Mouse (Mus musculus) ovary, postnatal 10 days (tissue): ENCODE measurements at regions not wholly inside any gene's neighbourhood (a gene's known extent, or its start where the extent isn't known, plus 50 kb on each side); places are given as distances from the start of the nearest gene placed in this dataset.

Source experiments
- DNase-seq: peaks from one replicate; pipeline ENCODE4 v3.0.0; 2022; ENCODE audit warnings: low spot score

GRCm38 (mm10) chr4:127756238-127756637 is 214.5 kb downstream of the CK137956 start:
- DNase-seq, result no peak

- DNase-seq, result no peak
Observed at GRCm38 (mm10) chr4:127750781-127751180, 220.0 kb downstream of the CK137956 start.

GRCm38 (mm10) chr4:127747876-127748275 is 222.9 kb downstream of the CK137956 start:
- DNase-seq, result no peak

GRCm38 (mm10) chr4:127736781-127737180 is 234.0 kb downstream of the CK137956 start:
- no peak for DNase-seq

- DNase-seq, result no peak
Observed at GRCm38 (mm10) chr4:127736151-127736550, 234.6 kb downstream of the CK137956 start.

GRCm38 (mm10) chr4:127734641-127735040 is 236.1 kb downstream of the CK137956 start:
- DNase-seq, result no peak

- DNase-seq, result no peak
Observed at GRCm38 (mm10) chr4:127718661-127719060, 252.1 kb downstream of the CK137956 start.

GRCm38 (mm10) chr4:127712274-127712673 is 258.5 kb downstream of the CK137956 start:
- no peak for DNase-seq

- DNase-seq, result no peak
Observed at GRCm38 (mm10) chr4:127710816-127711215, 259.9 kb downstream of the CK137956 start.

GRCm38 (mm10) chr4:127709746-127710145 is 261.0 kb downstream of the CK137956 start:
- DNase-seq, result no peak

GRCm38 (mm10) chr4:127708186-127708585 is 262.6 kb downstream of the CK137956 start:
- DNase-seq, result no peak

GRCm38 (mm10) chr4:127707126-127707525 is 263.6 kb downstream of the CK137956 start:
- DNase-seq, result no peak

GRCm38 (mm10) chr4:127701651-127702050 is 269.1 kb downstream of the CK137956 start:
- no peak for DNase-seq

GRCm38 (mm10) chr4:127689986-127690385 is 280.8 kb downstream of the CK137956 start:
- no peak for DNase-seq

- no peak for DNase-seq
Observed at GRCm38 (mm10) chr4:127685021-127685420, 285.7 kb downstream of the CK137956 start.

- DNase-seq, result no peak
Observed at GRCm38 (mm10) chr4:127679391-127679790, 291.4 kb downstream of the CK137956 start.

GRCm38 (mm10) chr4:127678437-127678836 is 292.3 kb downstream of the CK137956 start:
- no peak for DNase-seq

GRCm38 (mm10) chr4:127675745-127676315 is 294.9 kb downstream of the CK137956 start:
- no peak for DNase-seq

GRCm38 (mm10) chr4:127659950-127660349 is 302.0 kb upstream of the Gjb5 start:
- DNase-seq, result no peak

GRCm38 (mm10) chr4:127651601-127652000 is 293.6 kb upstream of the Gjb5 start:
- no peak for DNase-seq

GRCm38 (mm10) chr4:127648011-127648410 is 290.0 kb upstream of the Gjb5 start:
- no peak for DNase-seq

- DNase-seq, result no peak
Observed at GRCm38 (mm10) chr4:127647189-127647588, 289.2 kb upstream of the Gjb5 start.

- no peak for DNase-seq
Observed at GRCm38 (mm10) chr4:127640251-127641085, 282.5 kb upstream of the Gjb5 start.

GRCm38 (mm10) chr4:127639765-127640164 is 281.8 kb upstream of the Gjb5 start:
- no peak for DNase-seq
